Mouse (Mus musculus) urinary bladder, postnatal 4 days (tissue): ENCODE data around the gene Ccdc121.

Source experiments
- DNase-seq, 2 experiments: peaks; one replicate each; pipeline ENCODE4 v3.0.0; 2021 to 2022; ENCODE audit warnings: low spot score in 2 of 2

The Ccdc121 gene

DNA sequence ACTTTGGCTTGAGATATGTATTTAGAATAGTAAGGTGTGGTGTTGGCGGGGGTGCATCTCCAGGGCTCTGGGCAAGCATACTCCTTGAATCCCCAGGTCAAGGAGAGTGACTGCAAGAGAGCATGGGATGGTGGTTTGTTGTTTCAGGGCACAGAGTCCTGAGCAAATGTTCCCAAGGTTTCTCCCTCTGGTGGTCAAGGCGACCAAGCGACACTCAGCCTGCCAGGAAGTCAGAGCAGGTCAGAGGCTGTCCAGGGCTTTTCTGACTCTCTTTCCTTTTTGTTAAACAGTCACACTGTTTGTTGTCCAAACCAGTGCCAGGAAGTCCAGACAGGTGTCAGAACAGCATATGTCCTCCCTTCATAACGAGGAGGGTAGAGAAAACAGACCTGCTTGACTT is at the start of gene Ccdc121:
TSS of gene Ccdc121 (minus strand) at position 145 of the 400 bp plus-strand sequence.
- no peak for DNase-seq

DNA sequence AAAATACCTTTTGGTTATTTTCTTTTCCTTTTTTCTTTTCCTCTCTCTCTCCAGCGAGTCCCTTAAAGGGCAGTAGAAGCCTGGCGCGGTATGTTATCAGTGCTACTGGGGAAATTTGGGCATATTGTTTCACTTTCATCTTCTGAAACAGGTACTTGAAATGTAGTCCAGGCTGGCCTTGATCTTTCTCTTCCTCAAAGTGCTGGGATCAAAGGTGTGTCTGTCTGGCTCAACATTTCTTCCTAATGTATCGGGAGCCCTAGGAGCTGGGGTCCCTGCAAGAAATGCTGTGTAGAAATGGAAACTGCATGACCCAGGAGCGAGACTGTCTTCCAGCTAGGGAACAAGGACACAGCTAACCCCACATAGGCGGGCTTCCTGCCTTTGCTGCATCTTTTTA is 49.1 kb upstream of the Ccdc121 start:
- no peak for DNase-seq

- no peak for DNase-seq
Measured at GRCm38 (mm10) chr1:181559655-181560054, 48.4 kb upstream of the Ccdc121 start.

GRCm38 (mm10) chr1:181555475-181555874 is 44.2 kb upstream of the Ccdc121 start:
- no peak for DNase-seq

DNA sequence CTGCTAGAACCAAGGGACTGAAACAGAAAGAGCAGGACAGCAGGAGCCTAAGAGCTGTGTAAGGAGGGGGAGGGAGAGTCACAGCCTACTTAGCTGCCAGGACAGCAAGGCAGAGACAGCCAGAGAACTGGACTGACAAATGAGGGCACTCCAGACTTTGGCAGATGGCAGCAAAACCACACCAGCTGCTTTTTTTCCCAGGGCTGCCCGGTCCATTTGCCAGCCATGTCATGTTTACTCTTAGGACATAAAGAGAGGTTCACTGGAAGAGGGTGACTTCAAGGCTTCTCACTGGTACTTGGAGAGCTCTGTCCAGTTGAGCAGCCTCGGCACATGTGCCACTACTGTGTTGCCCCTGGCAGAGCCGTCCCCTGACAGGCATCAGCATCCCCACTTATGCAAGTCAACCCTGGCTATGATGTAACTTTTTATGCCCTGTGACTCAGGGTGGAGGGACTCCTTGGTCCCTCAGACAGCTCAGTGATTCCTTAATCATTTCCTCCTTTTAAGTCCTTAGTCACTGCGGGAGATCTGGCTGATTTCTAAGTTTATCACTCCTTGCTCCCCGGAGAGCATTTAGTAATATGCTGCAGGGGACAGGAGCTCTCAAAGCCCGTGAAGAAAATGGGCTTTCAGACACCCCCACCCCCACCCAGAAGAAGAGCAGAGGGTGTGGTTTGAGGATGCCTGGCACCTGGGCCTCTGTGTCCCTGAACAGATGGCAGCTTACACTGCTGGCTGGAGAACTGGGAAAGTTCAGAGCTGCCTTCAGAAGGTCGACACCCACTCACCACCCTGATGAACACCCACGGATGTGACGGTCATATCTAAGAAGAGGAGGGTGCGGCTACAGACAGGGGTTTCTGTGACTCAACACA is 41.5 kb upstream of the Ccdc121 start:
- DNase-seq: peak in 1 of 2 experiments; percentile 47

DNA sequence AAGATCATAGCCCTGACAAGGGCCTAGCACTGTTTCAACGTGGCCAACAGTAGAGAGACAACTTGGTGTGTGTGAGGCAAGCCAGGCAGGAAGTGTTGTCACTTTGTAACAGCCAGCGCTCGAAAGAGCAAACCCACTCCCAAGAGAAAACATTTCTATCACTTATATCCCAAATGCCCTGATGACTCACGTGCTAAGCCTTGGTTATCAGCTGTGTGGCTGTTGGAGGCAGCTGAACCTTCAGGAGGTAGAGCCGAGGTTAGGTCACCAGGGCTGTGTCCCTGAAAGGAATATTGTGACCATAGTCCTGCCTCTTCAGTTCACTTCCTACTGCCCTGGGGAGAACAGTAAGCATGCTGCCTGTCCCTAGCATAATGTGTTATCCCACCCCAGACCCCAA is 39.6 kb upstream of the Ccdc121 start:
- peak in 1 of 2 experiments; percentile 8 for DNase-seq

- DNase-seq: peak in 1 of 2 experiments; percentile 13
Measured at GRCm38 (mm10) chr1:181549987-181550386, 38.7 kb upstream of the Ccdc121 start.

DNA sequence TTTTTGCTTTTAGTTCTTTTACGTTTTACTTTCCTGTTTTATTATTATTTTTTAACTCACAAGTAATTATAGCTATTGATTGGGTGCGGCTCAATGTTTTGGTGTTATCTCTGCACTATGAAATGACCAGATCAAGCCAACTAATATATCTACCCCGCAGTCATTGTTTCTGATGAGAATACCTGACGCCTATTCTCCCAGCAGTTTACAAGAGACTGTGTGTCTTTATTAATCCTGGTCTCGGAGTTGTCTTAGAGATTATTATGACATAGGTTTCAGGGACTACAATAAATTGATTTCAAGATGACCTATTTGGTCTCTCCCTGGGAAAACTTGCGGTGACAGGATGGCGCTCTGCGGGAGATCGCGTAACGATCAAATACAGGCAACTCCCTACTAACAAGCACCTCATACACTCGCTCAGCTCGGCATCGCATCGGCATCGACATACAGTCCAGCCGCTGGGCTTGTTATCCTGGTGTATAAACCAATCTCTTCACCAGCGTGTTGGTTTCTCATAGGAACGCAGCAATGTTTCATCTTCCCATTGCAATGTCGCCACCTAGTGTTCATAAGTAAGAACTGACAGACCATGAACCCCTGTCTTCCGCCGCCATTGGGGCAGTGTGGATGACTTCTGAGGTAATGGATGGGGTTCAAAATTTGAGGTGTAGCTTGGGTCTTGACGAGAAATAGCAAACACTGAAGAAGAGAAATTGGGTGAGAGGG is 34.0 kb upstream of the Ccdc121 start:
- DNase-seq: peak in 1 of 2 experiments; percentile 42

DNA sequence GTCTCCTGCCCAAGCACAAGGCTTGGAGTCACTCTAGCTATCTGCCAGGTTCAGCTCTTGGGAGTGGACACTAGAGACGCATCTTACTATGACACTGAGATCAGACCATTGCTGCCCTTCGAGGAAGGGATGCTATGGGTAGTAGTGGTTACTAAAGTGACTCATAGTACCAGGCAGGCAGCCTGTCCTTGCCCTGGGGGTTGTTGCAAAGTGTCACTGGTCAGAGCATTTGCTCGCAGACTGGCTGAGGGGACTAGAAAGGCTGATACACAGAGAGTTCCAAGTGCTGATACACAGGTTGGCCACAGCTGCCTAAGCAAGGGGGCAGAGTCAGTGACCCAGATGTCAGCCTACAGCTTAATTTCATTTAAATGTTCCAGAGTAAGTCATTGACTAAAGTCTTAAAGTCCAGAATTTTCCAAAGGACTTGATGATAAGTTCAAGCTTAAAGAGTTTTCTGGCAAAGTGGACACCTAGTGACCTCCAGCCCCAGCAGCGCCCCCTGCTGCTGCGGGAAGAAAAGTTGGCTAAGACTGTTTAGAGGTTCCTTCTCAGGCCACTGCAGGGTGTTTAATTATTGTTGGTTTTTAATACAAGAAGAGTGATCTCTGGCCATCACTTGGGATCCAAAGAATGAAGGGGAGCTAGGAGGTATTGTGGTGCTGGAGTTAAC is 32.6 kb upstream of the Ccdc121 start:
- no peak for DNase-seq

DNA sequence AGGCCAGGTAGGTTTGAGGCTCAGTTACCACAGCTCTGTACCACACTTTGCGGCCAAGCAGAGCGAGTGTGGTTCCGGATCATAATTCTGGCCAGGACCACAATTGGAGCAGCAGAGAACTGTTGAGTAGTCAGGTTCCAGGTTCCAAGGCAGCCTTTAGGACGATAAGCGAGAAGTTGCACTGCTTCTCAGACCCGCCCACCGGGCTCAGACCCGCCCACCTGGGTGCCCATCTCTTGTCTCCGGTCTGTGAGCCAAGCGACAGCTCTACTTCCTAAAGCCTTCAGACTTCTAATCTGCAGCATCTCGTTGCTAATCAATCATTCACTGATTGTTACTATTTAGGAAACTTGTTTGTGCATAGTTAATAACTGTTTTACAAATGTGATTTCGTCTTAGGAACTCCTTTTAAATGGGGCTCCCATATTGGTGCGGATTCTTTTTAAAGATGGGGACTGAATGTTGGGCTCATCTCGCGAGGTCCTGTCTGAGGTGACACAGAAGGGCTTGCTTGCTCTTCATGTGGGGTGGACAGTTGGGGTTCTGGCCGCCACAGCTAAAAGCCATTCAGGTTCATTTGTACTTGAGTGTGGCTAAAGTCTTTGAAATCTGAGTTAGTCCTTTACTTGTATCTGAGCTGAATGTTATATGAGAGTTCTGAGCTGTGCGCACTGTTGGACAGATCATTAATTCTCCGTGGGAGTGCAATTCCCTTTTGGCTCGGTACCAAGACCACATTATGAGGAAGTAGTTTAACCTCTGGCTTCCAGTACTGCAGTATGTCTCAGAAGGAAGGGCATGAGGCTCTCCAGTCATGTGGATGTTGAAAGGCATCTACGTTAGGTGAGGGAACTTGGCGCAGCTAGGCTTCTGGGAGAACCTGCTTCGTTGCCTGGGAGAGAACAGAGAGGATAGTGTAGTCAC is 28.9 kb upstream of the Ccdc121 start:
- DNase-seq: no peak

DNA sequence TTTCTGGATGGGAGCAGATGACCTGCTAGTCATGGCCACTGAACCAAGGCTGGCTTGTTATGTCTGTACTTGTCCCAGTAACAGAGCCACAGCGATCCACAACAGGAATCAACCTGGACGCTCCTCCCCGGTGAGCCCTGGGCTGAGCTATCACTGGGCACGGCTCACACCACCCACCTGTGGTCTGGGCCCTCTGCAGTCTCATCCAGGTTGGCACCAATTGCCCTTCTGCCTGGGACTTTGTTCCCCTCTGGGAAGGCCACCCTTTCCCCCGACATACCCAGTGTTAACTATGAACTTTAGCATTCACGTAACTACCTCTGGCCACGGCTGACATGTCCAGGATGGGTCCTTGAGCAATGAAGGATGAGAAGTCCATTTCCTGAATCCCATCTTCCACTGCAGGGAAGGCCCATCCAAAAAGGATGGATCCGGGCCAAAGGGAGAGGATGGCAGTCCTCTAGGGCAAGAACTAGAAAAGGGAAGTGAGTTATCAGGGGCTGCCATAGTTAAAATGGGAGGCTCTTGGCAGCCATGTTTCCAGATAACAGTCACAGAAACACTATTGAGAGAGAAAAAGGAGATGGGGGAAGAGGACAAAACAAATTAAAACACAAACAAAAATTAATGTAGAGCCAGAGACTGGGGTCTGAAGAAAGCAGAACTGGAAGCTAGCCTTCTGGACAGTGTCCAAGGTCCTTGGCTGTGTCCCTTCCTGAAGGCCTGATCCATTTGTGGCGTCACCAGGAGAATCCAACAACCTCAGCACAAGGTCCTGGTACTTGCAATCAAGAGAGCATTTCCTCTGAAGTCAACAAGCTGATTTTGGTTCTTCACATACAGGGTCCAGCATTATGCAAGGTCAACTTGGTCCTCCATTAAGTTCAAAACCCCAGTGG is 26.6 kb upstream of the Ccdc121 start:
- DNase-seq: no peak

GRCm38 (mm10) chr1:181535165-181535873 is 24.1 kb upstream of the Ccdc121 start:
- no peak for DNase-seq

GRCm38 (mm10) chr1:181529368-181529767 is 18.1 kb upstream of the Ccdc121 start:
- DNase-seq: peak; percentile 83 to 89

DNA sequence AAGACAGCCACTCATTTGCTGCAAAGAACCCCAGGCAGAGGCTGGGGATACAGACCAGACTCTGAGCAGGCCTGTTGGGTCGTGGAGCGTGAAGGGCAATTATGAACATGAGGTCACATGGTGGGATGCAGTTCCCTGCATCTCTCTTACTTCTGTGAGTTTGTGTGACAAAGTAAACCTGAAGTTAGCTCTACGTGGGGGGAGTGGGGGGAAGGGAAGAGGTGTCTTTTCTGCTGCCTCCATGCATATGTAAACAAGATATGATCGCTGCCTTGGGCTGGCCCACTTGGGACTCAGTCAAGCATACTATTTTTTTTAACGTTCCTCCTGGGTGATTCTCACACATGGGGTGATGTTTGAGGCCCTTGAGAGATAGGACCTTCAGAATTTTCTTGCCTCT is 14.7 kb upstream of the Ccdc121 start:
- DNase-seq: no peak

DNA sequence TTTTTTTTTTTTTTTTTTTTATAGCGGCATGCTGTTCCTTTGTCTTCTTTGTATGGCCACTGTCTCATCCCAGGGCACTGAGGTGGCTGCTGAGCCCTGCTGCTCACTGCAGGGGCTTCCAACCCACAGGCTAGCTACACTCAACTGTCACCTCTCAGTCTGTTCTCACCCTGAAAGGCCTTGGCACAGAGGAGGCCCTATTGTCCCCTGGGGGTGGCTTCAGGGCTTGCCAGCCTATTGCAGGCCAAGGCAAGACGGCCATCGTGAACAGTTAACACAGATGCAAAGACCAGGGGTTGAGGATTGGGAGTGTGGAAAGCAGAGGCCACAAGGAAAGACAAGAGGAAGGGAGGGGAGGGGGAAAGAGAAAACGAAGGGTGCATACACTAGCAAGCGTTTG is 12.6 kb upstream of the Ccdc121 start:
- no peak for DNase-seq

- peak in 1 of 2 experiments; percentile 51 for DNase-seq
Measured at GRCm38 (mm10) chr1:181521401-181522091, 10.3 kb upstream of the Ccdc121 start.

DNA sequence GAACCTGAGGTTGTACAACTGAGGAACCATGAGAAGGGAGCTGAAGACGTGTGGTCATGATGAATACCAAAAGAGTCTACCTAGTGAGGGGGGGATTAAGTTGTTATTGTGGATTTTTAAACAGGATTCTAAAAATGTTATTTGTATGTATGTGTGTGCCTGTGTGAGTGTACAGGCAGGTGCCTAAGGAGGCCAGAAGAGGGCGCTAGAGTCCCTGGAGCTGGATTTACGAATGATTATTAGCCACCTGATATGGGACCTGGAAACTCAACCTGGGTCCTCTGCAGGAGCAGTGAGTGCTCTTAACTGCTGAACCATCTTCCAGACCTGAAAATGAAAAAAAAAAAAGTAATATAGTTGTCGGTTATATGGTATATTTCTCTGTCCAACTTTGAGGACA is 7.9 kb upstream of the Ccdc121 start:
- peak in 1 of 2 experiments; percentile 28 for DNase-seq

DNA sequence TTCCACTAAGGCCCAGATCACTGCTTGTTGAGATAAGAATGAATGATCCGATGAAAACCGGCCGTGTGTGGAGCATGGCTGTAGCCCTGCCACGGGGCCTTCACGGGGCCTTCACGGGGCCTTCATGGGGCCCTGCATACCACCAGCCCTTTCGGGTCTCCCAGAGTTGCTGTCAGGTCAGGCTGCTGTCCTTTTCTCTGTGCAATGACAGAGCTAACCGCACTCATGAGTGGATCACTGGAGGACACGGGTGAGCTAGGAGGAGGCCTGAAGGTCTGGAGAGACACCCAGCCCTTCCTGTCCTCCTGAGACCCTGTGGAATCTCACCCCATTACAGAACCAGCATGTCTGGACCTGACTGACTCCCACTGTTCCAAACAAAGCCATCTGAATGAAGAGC is 6.8 kb upstream of the Ccdc121 start:
- peak in 1 of 2 experiments; percentile 47 for DNase-seq
